Mouse (Mus musculus): ENCODE data around the gene Zmiz1. TPM values are rescaled to one million over a fixed set of nuclear protein-coding genes. Genes with fewer than 3 reads are reported as not detected.

The Zmiz1 gene
- polyA plus RNA-seq, 1 experiment, result 99.2 TPM

DNA sequence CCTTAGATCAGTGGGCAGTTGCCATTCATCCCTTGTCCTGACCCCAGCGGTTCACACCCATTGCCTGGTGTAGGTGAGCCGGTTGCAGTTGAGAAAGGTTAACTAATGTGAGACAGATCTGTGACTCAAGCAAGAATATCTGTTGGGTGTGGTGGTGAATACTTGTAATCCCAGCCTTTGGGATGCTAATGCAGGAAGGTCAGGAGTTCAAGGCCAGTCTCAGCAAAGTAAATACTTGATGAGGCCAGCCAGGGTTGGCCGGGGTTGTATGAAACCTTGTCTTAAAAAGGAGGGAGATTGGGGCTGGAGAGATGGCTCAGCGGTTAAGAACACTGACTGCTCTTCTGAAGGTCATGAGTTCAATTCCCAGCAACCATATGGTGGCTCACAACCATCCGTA, 132.0 kb downstream of the Zmiz1 start:
- Histone ChIP-seq H3K27ac (ENCODE audit: insufficient read depth, low read depth, low read length) (no peak overlapping the region), H3K4me1 (ENCODE audit: control insufficient read depth, insufficient read depth, low read length) (peaks cover 39% of the 10 kb centered on the region)
- TF ChIP-seq POLR2A (IDR thresholded peaks at IDR 0.05; ENCODE audit: borderline replicate concordance, low read depth, low read length), result no peak
- no peak for TF ChIP-seq CTCF (IDR thresholded peaks at IDR 0.05; ENCODE audit: low read depth, low read length)

DNA sequence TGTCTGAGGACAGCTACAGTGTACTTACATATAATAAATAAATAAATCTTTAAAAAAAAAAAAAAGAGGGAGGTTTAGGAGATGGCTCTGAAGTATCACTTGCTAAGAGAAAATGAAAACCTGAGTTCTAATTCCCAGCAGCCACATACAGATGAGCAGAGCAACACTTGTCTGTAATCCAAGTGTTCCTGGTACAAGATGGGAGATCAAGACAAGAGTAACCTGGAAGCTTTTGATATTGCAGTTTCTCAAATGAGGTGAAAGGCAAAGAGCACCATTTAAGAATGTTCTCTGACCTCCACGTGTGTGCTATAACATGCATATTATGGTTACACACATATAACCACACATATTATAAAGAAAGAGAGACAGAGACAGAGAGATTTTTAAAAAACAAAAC, 132.4 kb downstream of the Zmiz1 start:
- no peak overlapping the region for H3K27ac ChIP-seq (ENCODE audit: insufficient read depth, low read depth, low read length)
- H3K4me1 ChIP-seq (ENCODE audit: control insufficient read depth, insufficient read depth, low read length), result peaks cover 35% of the 10 kb centered on the region
- no peak overlapping the region for H3K4me3 ChIP-seq (ENCODE audit: insufficient read depth, low read length)
- TF ChIP-seq CTCF (IDR thresholded peaks at IDR 0.05; ENCODE audit: low read depth, low read length) (no peak), POLR2A (IDR thresholded peaks at IDR 0.05; ENCODE audit: borderline replicate concordance, low read depth, low read length) (no peak)

More for the DNA sequence above, 132.0 kb downstream of the Zmiz1 start:
- no peak overlapping the region for H3K4me3 ChIP-seq (ENCODE audit: insufficient read depth, low read length)

DNA sequence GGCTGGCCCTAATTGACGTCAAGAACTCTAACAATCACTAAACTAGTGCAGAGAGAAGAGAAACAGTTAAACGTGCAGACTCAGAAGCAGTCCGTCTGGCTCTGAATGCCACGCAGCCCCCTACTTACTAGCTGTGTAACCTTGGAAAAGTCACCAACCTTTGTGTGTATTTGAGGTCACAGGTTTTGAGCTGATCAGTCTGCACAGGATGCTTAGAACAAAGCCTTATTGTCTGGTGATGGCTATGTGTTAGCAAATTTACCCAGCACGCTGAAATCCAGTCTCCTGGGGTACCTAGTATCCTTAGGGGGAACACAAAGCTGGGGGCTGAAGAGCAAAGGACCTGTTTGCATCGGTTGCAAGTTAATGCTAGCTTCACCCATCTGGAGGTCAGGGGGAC, 133.5 kb downstream of the Zmiz1 start:
- H3K27ac ChIP-seq (ENCODE audit: insufficient read depth, low read depth, low read length), result no peak overlapping the region
- peaks cover 24% of the 10 kb centered on the region for H3K4me1 ChIP-seq (ENCODE audit: control insufficient read depth, insufficient read depth, low read length)
- H3K4me3 ChIP-seq (ENCODE audit: insufficient read depth, low read length), result no peak overlapping the region
- TF ChIP-seq CTCF (IDR thresholded peaks at IDR 0.05; ENCODE audit: low read depth, low read length) (no peak), POLR2A (IDR thresholded peaks at IDR 0.05; ENCODE audit: borderline replicate concordance, low read depth, low read length) (no peak)

DNA sequence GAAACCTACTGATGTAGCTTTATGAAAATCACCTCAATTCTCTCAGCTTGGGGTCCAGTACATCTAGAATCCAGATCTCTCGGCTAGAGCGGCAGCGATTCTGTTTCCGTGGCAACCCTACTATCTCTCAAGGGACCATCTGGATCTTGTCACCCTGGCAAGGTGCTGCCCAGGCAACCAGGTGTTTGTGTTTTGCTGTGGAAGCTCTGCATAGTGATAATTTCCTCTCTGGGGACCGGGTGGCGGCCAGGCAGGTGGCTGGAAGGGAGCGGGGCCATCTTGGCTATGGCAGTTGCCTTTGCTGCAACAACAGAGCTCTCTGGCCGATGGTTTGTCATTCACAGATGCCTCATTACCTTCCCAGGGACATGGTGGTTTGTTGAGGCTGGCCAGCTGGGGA, 134.9 kb downstream of the Zmiz1 start:
- no peak overlapping the region for H3K4me3 ChIP-seq (ENCODE audit: insufficient read depth, low read length)
- peaks cover 18% of the 10 kb centered on the region for H3K4me1 ChIP-seq (ENCODE audit: control insufficient read depth, insufficient read depth, low read length)
- TF ChIP-seq CTCF (IDR thresholded peaks at IDR 0.05; ENCODE audit: low read depth, low read length) (no peak), POLR2A (IDR thresholded peaks at IDR 0.05; ENCODE audit: borderline replicate concordance, low read depth, low read length) (no peak)
- no peak overlapping the region for H3K27ac ChIP-seq (ENCODE audit: insufficient read depth, low read depth, low read length)

DNA sequence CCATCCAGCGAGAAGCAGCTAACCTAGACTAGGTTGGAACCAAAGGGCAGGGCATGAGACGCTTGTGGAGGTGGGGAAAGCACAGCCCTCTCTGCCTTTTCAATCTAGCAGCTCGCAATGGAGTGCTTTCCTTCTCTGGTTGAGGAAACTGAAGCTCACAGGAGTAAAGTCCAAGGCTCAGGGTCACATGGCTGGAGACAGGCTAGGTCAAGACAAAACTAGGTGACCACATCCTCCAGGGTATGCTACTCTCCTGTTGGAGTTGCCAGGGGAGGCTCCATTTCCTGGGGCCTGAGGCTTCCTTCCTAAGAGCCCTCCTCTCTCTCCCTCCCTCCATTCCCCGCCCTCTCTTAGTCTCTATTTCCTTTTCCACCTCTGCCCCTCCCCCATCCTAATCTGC, 135.6 kb downstream of the Zmiz1 start:
- H3K4me1 ChIP-seq (ENCODE audit: control insufficient read depth, insufficient read depth, low read length), result peaks cover 22% of the 10 kb centered on the region
- TF ChIP-seq CTCF (IDR thresholded peaks at IDR 0.05; ENCODE audit: low read depth, low read length), result no peak
- TF ChIP-seq POLR2A (IDR thresholded peaks at IDR 0.05; ENCODE audit: borderline replicate concordance, low read depth, low read length), result no peak
- no peak overlapping the region for H3K27ac ChIP-seq (ENCODE audit: insufficient read depth, low read depth, low read length)
- no peak overlapping the region for H3K4me3 ChIP-seq (ENCODE audit: insufficient read depth, low read length)

DNA sequence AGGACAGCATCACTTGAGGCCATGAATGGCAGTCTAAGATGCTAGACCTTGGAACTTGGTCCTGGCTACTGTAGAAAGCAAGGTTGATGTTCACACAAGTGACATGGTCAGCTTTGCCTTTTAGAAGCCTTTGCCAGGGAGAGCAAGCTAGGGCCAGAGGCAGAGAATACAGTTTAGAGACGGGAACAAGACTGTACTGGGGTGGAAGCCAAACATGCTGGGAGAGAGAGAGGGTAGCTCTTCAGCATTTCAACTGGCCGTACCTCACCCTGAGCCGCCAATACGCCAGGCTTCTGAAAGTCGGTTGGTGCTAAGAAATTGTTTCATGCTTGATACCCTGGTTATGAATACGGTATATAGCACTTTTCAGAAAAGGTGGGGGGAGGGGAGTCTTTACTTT, 140.0 kb downstream of the Zmiz1 start:
- Histone ChIP-seq H3K4me3 (ENCODE audit: insufficient read depth, low read length) (no peak overlapping the region), H3K4me1 (ENCODE audit: control insufficient read depth, insufficient read depth, low read length) (peaks cover 47% of the 10 kb centered on the region), H3K27ac (ENCODE audit: insufficient read depth, low read depth, low read length) (no peak overlapping the region)
- TF ChIP-seq CTCF (IDR thresholded peaks at IDR 0.05; ENCODE audit: low read depth, low read length) (no peak), POLR2A (IDR thresholded peaks at IDR 0.05; ENCODE audit: borderline replicate concordance, low read depth, low read length) (no peak)

DNA sequence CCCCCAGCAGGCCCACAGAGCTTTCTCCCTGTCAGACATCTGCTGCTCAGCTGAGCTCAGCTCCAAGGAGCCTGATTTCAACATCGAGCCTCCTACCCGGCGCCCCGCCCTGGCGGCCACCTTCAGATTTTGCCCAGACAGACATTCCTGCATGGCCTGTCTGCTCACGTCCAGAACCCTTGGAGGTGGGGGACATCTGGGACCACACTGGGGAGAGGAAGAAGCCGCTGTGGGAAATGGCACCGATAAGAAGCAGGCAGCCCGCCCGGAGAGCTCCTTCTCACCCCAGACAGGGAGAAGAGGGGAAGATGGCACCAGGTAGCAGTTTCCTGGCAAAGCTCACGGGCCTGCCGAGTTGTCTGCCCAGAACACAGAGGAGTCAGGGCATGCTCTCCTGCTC, 140.9 kb downstream of the Zmiz1 start:
- Histone ChIP-seq H3K4me1 (ENCODE audit: control insufficient read depth, insufficient read depth, low read length) (peaks cover 40% of the 10 kb centered on the region), H3K27ac (ENCODE audit: insufficient read depth, low read depth, low read length) (no peak overlapping the region; the same call in 1 of the 2 replicates), H3K4me3 (ENCODE audit: insufficient read depth, low read length) (no peak overlapping the region)
- no peak for TF ChIP-seq CTCF (IDR thresholded peaks at IDR 0.05; ENCODE audit: low read depth, low read length)
- no peak for TF ChIP-seq POLR2A (IDR thresholded peaks at IDR 0.05; ENCODE audit: borderline replicate concordance, low read depth, low read length)

DNA sequence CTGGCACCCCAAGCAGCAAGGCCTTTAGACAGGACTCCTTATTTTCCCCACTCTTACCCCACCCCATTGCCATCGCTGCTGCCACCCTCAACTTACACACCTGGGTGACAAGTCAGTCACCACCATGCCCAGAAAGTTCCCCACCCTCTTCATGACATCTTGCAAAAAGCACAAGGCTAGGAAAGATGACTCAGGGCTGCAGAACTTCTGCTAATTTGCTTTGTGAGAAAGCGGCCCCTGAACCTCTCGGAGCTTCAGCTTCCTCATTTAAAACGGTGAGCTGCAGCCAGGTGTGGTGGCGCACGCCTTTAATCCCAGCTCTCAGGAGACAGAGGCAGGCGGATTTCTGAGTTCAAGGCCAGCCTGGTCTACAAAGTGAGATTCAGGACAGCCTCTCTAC, 141.4 kb downstream of the Zmiz1 start:
- Histone ChIP-seq H3K27ac (ENCODE audit: insufficient read depth, low read depth, low read length) (no peak overlapping the region; the same call in 1 of the 2 replicates), H3K4me1 (ENCODE audit: control insufficient read depth, insufficient read depth, low read length) (peaks cover 40% of the 10 kb centered on the region), H3K4me3 (ENCODE audit: insufficient read depth, low read length) (no peak overlapping the region)
- TF ChIP-seq POLR2A (IDR thresholded peaks at IDR 0.05; ENCODE audit: borderline replicate concordance, low read depth, low read length) (no peak), CTCF (IDR thresholded peaks at IDR 0.05; ENCODE audit: low read depth, low read length) (no peak)

DNA sequence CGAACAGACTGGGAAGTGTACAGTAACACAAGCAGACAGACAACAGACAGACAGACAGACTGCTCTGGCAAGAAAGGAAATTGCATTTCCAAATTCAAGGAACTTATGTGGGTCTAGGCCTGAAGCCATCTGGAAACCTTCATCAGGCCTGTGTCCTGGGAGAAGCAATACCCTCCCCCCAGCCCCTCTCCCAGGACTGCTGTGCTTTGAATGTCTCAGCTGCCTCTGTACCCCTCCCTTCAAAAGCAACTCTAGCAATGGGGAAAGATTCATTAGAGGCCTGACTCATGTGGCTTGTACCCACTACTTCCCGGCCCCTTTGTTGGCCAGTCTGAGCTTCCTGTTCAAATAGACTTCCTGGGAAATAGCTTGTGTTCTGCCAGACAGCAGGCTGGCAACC, 142.0 kb downstream of the Zmiz1 start:
- no peak for TF ChIP-seq CTCF (IDR thresholded peaks at IDR 0.05; ENCODE audit: low read depth, low read length)
- TF ChIP-seq POLR2A (IDR thresholded peaks at IDR 0.05; ENCODE audit: borderline replicate concordance, low read depth, low read length), result no peak
- Histone ChIP-seq H3K27ac (ENCODE audit: insufficient read depth, low read depth, low read length) (peak overlapping the region; percentile 11; the same call in 1 of the 2 replicates), H3K4me1 (ENCODE audit: control insufficient read depth, insufficient read depth, low read length) (peaks cover 42% of the 10 kb centered on the region), H3K4me3 (ENCODE audit: insufficient read depth, low read length) (no peak overlapping the region)

DNA sequence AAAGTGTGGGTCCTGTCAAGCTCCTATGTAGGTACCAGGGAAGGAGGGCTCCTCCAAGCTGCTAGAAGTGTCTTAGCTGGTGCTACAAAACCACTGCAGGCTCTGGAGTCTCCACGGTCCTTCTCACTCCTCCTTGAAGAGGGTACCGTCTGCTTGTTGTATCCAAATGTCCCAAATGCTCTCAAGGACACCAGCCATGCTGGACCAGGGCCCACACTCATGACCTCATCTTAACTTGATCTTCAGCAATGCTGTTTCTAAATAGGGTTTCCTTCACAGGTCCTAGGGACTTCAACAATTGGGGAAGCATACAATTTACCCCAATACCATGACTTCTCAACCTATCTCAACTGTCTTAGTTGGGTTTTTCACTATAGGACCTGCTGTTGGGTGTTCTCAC, 143.0 kb downstream of the Zmiz1 start:
- TF ChIP-seq POLR2A (IDR thresholded peaks at IDR 0.05; ENCODE audit: borderline replicate concordance, low read depth, low read length), result no peak
- TF ChIP-seq CTCF (IDR thresholded peaks at IDR 0.05; ENCODE audit: low read depth, low read length), result no peak
- no peak overlapping the region for H3K4me3 ChIP-seq (ENCODE audit: insufficient read depth, low read length)
- no peak overlapping the region for H3K27ac ChIP-seq (ENCODE audit: insufficient read depth, low read depth, low read length)
- H3K4me1 ChIP-seq (ENCODE audit: control insufficient read depth, insufficient read depth, low read length), result peaks cover 47% of the 10 kb centered on the region

All from bone marrow macrophage, adult 2 months (primary cell).